Mouse (Mus musculus) embryonic facial prominence, embryonic 13.5 days (tissue): ENCODE results near the gene Naaa. TPM values are rescaled to one million over a fixed set of nuclear protein-coding genes. Genes with fewer than 3 reads are reported as not detected.
A peak's percentile ranks its signal among the peaks of the same experiment; 100 is the strongest.

Source experiments
- ATAC-seq: fragments of 200-750 bp; cut with Nextera tagmentation; 2 replicates; pipeline ENCODE4 v1.8.0; 2017; ENCODE audit warnings: low read depth; ENCODE audit not compliant: insufficient number of reproducible peaks, insufficient read depth, low FRiP score, low TSS enrichment
- H3K27ac ChIP-seq: fragments of 300-500 bp; sonication (generic); 2 replicates; pipeline ENCODE4 v1.5.1; 2015; ENCODE audit warnings: moderate library complexity, mild to moderate bottlenecking, inconsistent platforms
- H3K27me3 ChIP-seq: fragments of 300-500 bp; sonication (generic); 2 replicates; pipeline ENCODE4 v1.6.1; 2015; ENCODE audit warnings: mild to moderate bottlenecking, inconsistent platforms
- H3K36me3 ChIP-seq: fragments of 300-500 bp; sonication (generic); 2 replicates; pipeline ENCODE4 v1.6.1; 2015; ENCODE audit warnings: mild to moderate bottlenecking, inconsistent platforms
- H3K4me1 ChIP-seq: fragments of 300-500 bp; sonication (generic); 2 replicates; pipeline ENCODE4 v1.6.1; 2015; ENCODE audit warnings: inconsistent platforms
- H3K4me2 ChIP-seq: fragments of 300-500 bp; sonication (generic); 2 replicates; pipeline ENCODE4 v1.6.1; 2015; ENCODE audit warnings: moderate library complexity, mild to moderate bottlenecking, inconsistent platforms
- H3K4me3 ChIP-seq: fragments of 300-500 bp; sonication (generic); 2 replicates; pipeline ENCODE4 v1.5.1; 2015; ENCODE audit warnings: mild to moderate bottlenecking, inconsistent platforms
- H3K9ac ChIP-seq: fragments of 300-500 bp; sonication (generic); 2 replicates; pipeline ENCODE4 v1.6.1; 2015; ENCODE audit warnings: mild to moderate bottlenecking, inconsistent platforms
- H3K9me3 ChIP-seq: fragments of 300-500 bp; sonication (generic); 2 replicates; pipeline ENCODE4 v1.6.1; 2016; ENCODE audit warnings: inconsistent platforms
- WGBS: fragments of 180-500 bp; shearing (Covaris S2); methylation state at CpG from one replicate; pipeline ENCODE4 v1.1.7; 2015; ENCODE audit warnings: mixed read lengths; 5-methylcytosine and 5-hydroxymethylcytosine counted together
- polyA plus RNA-seq: library from polyadenylated mRNA; unstranded; fragments of >200 nt; fragmentation: Nextera tagmentation; extraction: Ambion mirVana; gene quantifications from 2 replicates; pipeline ENCODE4 v1.2.1, GENCODE M21; 2015

The Naaa gene
- polyA plus RNA-seq = 8.7 and 10.2 TPM in 2 replicates

DNA sequence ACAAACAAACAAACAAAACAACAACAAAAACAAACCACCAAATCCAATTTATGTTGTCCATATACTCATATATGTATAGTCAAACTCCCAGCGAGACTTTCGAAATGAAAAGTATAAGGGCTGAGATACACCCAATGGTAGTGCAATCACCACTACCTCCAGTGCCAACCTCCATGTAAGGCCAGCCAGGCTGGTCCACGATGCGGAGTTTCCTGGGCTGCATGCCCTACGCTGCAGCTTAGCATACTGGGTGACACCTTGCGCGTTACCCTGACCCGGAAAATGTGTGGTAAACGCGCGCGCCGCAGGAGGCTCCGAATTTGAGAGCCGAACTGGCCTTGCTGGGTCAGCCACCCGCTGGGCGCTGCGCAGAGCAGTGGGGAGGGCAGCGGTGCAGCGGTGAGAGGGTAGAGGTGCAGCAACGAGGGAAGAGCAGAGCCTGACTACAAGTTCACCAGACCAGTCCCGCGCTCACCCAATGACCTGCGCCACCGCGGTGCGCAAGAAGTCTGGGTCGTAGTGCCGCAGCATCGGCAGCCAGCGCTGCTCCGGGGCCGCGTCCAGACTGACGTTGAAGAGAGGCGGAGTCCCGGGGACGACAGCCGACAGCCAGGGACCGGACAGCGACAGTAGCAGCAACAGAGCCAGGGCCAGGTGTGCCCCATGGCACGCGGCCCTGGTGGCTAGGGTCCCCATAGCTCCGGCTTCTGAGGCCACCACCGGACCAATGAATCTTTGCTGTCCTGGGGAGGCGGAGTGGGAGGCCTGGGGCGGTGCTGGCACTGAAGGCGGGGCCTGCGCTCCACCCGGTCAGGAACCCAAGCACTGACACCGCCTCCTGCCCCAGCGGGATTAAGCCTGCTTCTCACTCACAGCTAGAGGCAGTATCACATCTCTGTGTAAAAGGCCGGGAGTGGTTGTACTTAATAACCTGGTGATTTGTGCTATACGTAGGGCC lies at the start of gene Naaa:
TSS of gene Naaa (minus strand) at position 734 of the 958 bp plus-strand sequence.
- Histone ChIP-seq H3K4me3 (peak within 1 kb of the TSS; percentile 70), H3K27ac (no peak within 1 kb of the TSS; the same call in 1 of the 2 replicates), H3K9ac (peak within 1 kb of the TSS; percentile 70), H3K36me3 (no peaks in the 10 kb centered on the region), H3K9me3 (no peaks in the 10 kb centered on the region), H3K4me2 (peak within 1 kb of the TSS; percentile 96), H3K27me3 (peaks cover 14% of the 10 kb centered on the region; the same call in 1 of the 2 replicates), H3K4me1 (peaks cover 12% of the 10 kb centered on the region)
- peak; percentile 82 for ATAC-seq
- 3% methylated on average over 53 of the region's 54 CpGs for WGBS

DNA sequence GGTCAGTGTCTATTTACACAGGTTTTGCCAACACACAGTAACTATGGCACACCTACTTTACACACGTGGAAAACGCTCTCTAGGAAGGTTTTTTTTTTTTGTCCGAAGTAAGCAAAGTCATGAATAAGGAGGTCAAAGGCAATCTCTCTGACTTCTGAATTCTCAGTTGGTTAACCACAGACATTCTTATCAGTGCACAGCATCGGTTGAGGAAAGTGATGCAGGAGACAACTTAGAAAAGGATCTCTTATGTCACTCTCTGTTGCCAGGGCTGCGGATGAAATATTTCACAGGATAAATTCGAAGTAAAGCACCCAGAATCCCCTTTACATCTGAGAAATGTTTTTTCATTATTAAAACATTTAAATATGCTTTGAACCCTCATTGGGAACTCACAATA lies 49.4 kb upstream of the Naaa start:
- 70% methylated on average over 6 of the region's 6 CpGs for WGBS
- Histone ChIP-seq H3K36me3 (no peaks in the 10 kb centered on the region), H3K9me3 (no peaks in the 10 kb centered on the region), H3K27ac (no peak overlapping the region), H3K27me3 (no peaks in the 10 kb centered on the region), H3K4me2 (no peak overlapping the region), H3K4me1 (peaks cover 6% of the 10 kb centered on the region; the same call in 1 of the 2 replicates), H3K9ac (no peak overlapping the region), H3K4me3 (no peak overlapping the region)
- no peak for ATAC-seq

- Histone ChIP-seq H3K4me3 (no peak overlapping the region), H3K9ac (no peak overlapping the region), H3K27me3 (no peaks in the 10 kb centered on the region), H3K4me2 (no peak overlapping the region), H3K36me3 (no peaks in the 10 kb centered on the region), H3K27ac (no peak overlapping the region), H3K9me3 (no peaks in the 10 kb centered on the region), H3K4me1 (no peaks in the 10 kb centered on the region)
- ATAC-seq = no peak
- 71% methylated on average over 5 of the region's 5 CpGs for WGBS
Observed at GRCm38 (mm10) chr5:92323264-92323663, 45.3 kb upstream of the Naaa start.

DNA sequence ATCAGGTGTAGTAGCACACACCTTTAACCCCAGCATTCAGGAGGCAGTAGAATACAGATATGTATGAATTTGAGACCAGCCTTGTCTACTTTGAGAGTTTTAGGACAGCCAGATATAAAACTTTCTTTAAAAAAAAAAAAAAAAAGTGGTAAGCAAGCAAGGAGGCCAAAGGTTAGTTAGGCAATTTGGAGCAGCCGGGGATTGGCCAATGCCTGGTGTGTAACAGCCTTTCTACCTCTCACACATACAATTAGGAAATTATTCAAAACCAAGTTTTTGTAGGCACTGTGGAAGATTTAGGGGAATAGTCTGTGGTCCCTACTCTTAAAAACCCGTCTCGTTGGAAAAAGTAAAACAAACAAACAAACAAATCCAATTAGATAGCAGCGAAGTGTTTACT lies 44.6 kb upstream of the Naaa start:
- Histone ChIP-seq H3K4me1 (no peaks in the 10 kb centered on the region), H3K36me3 (no peaks in the 10 kb centered on the region), H3K9ac (no peak overlapping the region), H3K27me3 (no peaks in the 10 kb centered on the region), H3K4me2 (no peak overlapping the region), H3K9me3 (no peaks in the 10 kb centered on the region), H3K27ac (no peak overlapping the region), H3K4me3 (no peak overlapping the region)
- 79% methylated on average over 4 of the region's 4 CpGs for WGBS
- ATAC-seq = no peak

DNA sequence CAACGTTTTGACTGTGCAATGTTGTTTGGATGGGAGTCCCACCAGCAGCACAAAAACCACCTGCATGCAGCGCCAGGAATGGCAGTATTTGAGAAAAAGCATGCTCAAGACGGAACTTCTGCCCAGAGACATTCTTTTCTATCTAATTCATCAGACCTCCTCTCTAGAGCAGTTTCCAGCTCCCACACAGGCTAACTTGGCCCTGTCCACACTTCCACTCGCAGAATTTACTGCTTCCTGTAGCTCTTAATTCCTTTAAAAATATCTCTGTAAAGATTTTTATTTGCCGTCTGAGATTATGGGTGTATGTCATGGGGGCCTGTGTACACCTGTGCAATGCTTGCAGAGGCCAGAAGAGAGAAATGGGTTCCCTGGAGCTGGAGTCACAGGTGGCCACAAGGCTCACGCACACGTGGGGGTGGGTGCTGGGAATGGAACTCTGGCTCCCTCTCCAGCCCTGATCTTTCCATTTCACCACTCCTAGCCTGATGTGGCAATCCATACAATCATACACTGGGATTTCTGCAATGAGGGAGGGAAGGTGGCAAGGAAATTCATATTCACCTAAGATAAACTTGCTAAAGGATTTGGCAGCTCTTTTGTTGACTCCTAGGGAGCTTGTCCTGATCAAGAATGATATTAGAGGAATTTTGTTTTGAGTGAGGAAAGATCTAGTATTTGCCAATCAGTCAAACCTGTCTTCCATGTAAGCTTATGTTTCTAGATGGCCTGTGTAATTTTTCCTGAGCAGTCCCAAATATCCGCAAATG lies 43.8 kb upstream of the Naaa start:
- ATAC-seq = no peak
- 69% methylated on average over 8 of the region's 8 CpGs for WGBS
- no peaks in the 10 kb centered on the region for H3K36me3 ChIP-seq

GRCm38 (mm10) chr5:92318596-92318995 lies 40.6 kb upstream of the Naaa start:
- no peak for ATAC-seq
- no peak overlapping the region for H3K27ac ChIP-seq
- H3K36me3 ChIP-seq = no peaks in the 10 kb centered on the region
- H3K4me1 ChIP-seq = no peaks in the 10 kb centered on the region
- WGBS = 93% methylated on average over 14 of the region's 14 CpGs
- H3K4me2 ChIP-seq = no peak overlapping the region
- H3K9ac ChIP-seq = no peak overlapping the region
- no peaks in the 10 kb centered on the region for H3K27me3 ChIP-seq
- no peak overlapping the region for H3K4me3 ChIP-seq
- H3K9me3 ChIP-seq = no peaks in the 10 kb centered on the region

More for the DNA sequence above, 43.8 kb upstream of the Naaa start:
- no peak overlapping the region for H3K4me2 ChIP-seq
- H3K9ac ChIP-seq = no peak overlapping the region
- no peak overlapping the region for H3K27ac ChIP-seq
- no peak overlapping the region for H3K4me3 ChIP-seq
- H3K4me1 ChIP-seq = no peaks in the 10 kb centered on the region
- H3K27me3 ChIP-seq = no peaks in the 10 kb centered on the region
- H3K9me3 ChIP-seq = no peaks in the 10 kb centered on the region

- Histone ChIP-seq H3K9ac (no peak overlapping the region), H3K4me2 (no peak overlapping the region), H3K9me3 (no peaks in the 10 kb centered on the region), H3K4me3 (no peak overlapping the region), H3K27me3 (no peaks in the 10 kb centered on the region), H3K27ac (no peak overlapping the region), H3K36me3 (no peaks in the 10 kb centered on the region), H3K4me1 (no peaks in the 10 kb centered on the region)
- WGBS = 85% methylated on average over 7 of the region's 7 CpGs
- ATAC-seq = no peak
Observed at GRCm38 (mm10) chr5:92318119-92318518, 40.1 kb upstream of the Naaa start.

DNA sequence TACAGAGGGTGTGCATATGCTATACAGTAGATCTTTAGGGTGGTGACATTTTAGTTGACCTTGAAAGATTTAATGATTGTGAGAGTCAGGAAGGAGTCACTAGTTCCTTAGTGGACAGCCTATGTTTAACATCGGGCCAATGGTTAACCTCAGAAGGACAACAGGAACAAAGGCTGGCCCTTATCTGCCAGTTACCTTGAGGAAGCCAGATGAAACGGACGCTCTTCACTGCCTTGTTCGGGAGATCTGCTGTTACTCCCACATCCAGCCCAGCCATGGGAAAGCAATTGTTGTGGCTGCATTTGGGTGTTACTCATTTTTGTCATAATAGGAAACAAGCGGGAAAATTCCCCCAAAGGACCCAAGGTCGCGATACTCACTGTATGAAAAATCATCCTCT lies 35.8 kb upstream of the Naaa start:
- Histone ChIP-seq H3K9me3 (no peaks in the 10 kb centered on the region), H3K9ac (no peak overlapping the region), H3K27me3 (no peaks in the 10 kb centered on the region), H3K4me2 (no peak overlapping the region), H3K4me1 (peaks cover 5% of the 10 kb centered on the region), H3K4me3 (no peak overlapping the region), H3K36me3 (no peaks in the 10 kb centered on the region), H3K27ac (no peak overlapping the region)
- no peak for ATAC-seq
- WGBS = 71% methylated on average over 7 of the region's 7 CpGs

DNA sequence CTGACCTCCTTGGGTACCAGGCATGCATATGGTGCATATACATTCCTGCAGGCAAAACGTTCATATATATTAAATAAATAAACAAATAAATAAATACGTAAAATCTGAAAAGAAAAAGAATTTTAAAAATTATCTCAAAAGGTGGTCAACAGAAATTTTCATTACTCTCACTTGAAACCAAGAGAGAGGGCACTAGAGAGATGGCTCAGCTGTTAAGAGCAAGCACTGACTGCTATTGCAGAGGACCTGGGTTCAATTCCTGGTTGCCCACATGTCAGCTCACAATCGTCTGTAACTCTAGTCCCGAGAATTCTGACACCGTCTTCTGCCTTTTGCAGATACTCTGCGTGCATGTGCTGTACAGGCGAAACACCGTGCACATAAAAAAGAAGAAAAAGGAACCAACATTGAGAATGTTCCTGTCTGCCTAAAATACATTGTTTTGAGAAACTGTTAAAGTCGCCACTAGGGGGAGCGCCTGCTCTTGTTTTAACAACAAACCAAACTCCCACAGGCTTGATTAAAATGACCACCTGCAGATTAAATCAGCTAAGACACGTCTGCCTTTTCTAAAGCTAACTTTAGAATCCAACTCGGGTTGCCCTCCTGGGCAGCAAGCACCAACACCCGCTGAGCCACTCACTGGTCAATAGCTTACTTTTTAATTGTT lies 34.2 kb upstream of the Naaa start:
- no peaks in the 10 kb centered on the region for H3K27me3 ChIP-seq
- 13% methylated on average over 13 of the region's 13 CpGs for WGBS
- no peaks in the 10 kb centered on the region for H3K9me3 ChIP-seq
- H3K4me2 ChIP-seq = no peak overlapping the region
- H3K27ac ChIP-seq = no peak overlapping the region
- H3K4me3 ChIP-seq = no peak overlapping the region
- no peaks in the 10 kb centered on the region for H3K36me3 ChIP-seq
- no peak overlapping the region for H3K9ac ChIP-seq
- no peak for ATAC-seq
- H3K4me1 ChIP-seq = peaks cover 12% of the 10 kb centered on the region

DNA sequence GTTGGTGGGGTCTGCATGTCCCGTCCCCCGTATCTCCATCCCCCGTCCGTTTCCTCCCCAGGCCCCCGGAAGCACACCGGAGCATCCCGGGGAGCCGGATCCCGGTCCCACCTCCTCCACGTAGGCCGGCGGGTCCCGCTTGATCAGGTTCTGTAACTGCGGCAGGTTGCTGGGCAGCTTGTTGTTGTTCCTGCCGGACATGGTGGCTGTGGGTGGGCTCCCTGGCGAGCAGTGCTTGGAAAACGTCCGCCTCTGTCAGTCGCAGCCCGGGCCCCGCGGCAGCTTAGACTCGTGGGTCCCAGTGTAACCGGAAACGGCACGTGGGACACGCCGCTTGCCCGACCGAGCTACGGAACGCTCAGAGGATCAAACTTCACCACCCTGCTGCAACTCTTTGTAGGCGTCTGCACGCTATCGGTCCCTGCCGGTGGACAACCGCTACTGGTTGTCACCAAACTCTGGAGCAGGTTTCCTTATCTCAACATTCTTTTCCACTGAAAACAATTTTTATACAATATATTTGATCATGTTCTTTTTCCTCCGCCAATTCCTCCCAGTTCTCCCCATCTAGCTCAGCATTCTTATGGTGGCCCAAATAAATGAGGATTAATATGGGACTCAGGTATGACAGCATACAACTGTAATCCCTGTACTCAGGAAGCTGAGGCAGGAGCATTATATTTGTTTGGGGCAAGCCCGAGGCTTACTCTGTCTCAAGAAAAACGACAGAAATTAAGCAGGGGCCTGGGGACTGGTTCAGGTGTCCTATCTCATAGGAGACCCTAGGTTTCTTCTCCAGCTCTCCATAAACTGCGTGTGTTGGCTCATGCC lies 31.9 kb upstream of the Naaa start, which contains the start of gene Sdad1:
TSS of gene Sdad1 (minus strand) at position 799 of the 831 bp plus-strand sequence.
- Histone ChIP-seq H3K4me3 (peak within 1 kb of the TSS; percentile 86), H3K4me2 (peak within 1 kb of the TSS; percentile 78), H3K9ac (peak within 1 kb of the TSS; percentile 85), H3K4me1 (peaks cover 12% of the 10 kb centered on the region), H3K27me3 (no peaks in the 10 kb centered on the region), H3K36me3 (peaks cover 19% of the 10 kb centered on the region), H3K27ac (peak within 1 kb of the TSS; percentile 75), H3K9me3 (no peaks in the 10 kb centered on the region)
- WGBS = 2% methylated on average over 41 of the region's 41 CpGs
- ATAC-seq = peak; percentile 86
